ENCODE assay signal across 8 mouse cellular contexts in genomic region chr14:76819690-76820089, GRCm38 (mm10).
DNase-seq lines count a peak whose midpoint lies in the region; ATAC-seq and TF ChIP-seq lines count a peak whose summit lies in the region.

No protein-coding gene starts in this region.

- TF ChIP-seq POLR2A in cerebellum, adult 2 months (IDR thresholded peaks at IDR 0.05; ENCODE audit: borderline replicate concordance, insufficient read depth, low read length), result no peak

- DNase-seq in 3T3-L1 (ENCODE audit: low read depth, low spot score), result peak; percentile 38
- DNase-seq in cerebellum, adult 2 months, result peak; percentile 32 to 61
- DNase-seq in gastrocnemius, adult 2 months, result peak; percentile 85
- DNase-seq in hindbrain, postnatal 0 days (ENCODE audit: low spot score), result peak; percentile 81
- DNase-seq in left cerebral cortex, adult 18-20 months (ENCODE audit: low spot score in 2 of 2), result peak; percentile 69 to 84
- peak; percentile 81 for DNase-seq in telencephalon, adult 2 months (ENCODE audit: low read depth, low spot score)
- DNase-seq in embryo, embryonic 10.5 days (ENCODE audit: low spot score), result no peak

- H3K36me3 ChIP-seq in hindbrain, postnatal 0 days (ENCODE audit: insufficient read depth, low read length), result no peaks in the 10 kb centered on the region
- no peaks in the 10 kb centered on the region for H3K36me3 ChIP-seq in midbrain, embryonic 13.5 days

- 0 out of 2 replicates have a peak overlapping the region, but pooled peaks have one; percentile 21 for H3K9ac ChIP-seq in hindbrain, postnatal 0 days (replicated peaks; ENCODE audit: low read length)
- H3K9ac ChIP-seq in midbrain, embryonic 13.5 days (replicated peaks), result no peak overlapping the region

- H3K27ac ChIP-seq in cerebellum, adult 2 months (ENCODE audit: insufficient read depth, low read length), result 0 out of 2 replicates have a peak overlapping the region, but pooled peaks have one; percentile 15
- peak overlapping the region; percentile 84 for H3K27ac ChIP-seq in gastrocnemius, adult 2 months
- H3K27ac ChIP-seq in hindbrain, postnatal 0 days, result peak overlapping the region; percentile 51; the same call in 1 of the 2 replicates
- peak overlapping the region; percentile 7; the same call in 1 of the 2 replicates for H3K27ac ChIP-seq in midbrain, embryonic 13.5 days

- intact Hi-C loops in gastrocnemius, adult 2 months (cut with DNase I), result loop anchor here (5.0 kb wide), 2 partner anchors 53 to 57 kb away; no protein-coding TSS in a partner anchor

- no peak for TF ChIP-seq CTCF in cerebellum, adult 2 months (IDR thresholded peaks at IDR 0.05; ENCODE audit: borderline replicate concordance, insufficient read depth, low read depth, low read length)
- no peak for TF ChIP-seq CTCF in gastrocnemius, adult 2 months (IDR thresholded peaks at IDR 0.05)
- TF ChIP-seq CTCF in hindbrain, postnatal 0 days (IDR thresholded peaks at IDR 0.05; ENCODE audit: low read depth), result no peak

- peak; percentile 78 for ATAC-seq in hindbrain, postnatal 0 days
- no peak for ATAC-seq in midbrain, embryonic 13.5 days

- 30% methylated on average over 8 of the region's 8 CpGs for WGBS in cerebellum, adult 2 months
- WGBS in hindbrain, postnatal 0 days, result 14% methylated on average over 8 of the region's 8 CpGs
- 18% methylated on average over 8 of the region's 8 CpGs for WGBS in midbrain, embryonic 13.5 days

- H3K4me2 ChIP-seq in hindbrain, postnatal 0 days (ENCODE audit: low read depth, low read length), result no peak overlapping the region
- no peak overlapping the region for H3K4me2 ChIP-seq in midbrain, embryonic 13.5 days (replicated peaks)

- no peaks in the 10 kb centered on the region for H3K9me3 ChIP-seq in hindbrain, postnatal 0 days (ENCODE audit: low read length)
- H3K9me3 ChIP-seq in midbrain, embryonic 13.5 days, result no peaks in the 10 kb centered on the region

- H3K4me1 ChIP-seq in cerebellum, adult 2 months (ENCODE audit: control insufficient read depth, insufficient read depth, low read length), result no peaks in the 10 kb centered on the region; the same call in 1 of the 2 replicates
- H3K4me1 ChIP-seq in hindbrain, postnatal 0 days (ENCODE audit: insufficient read depth, low read length), result peaks cover 6% of the 10 kb centered on the region
- H3K4me1 ChIP-seq in midbrain, embryonic 13.5 days (replicated peaks), result 0 out of 2 replicates have a peak, but pooled peaks cover 8% of the 10 kb centered on the region

- H3K27me3 ChIP-seq in cerebellum, adult 2 months (ENCODE audit: control insufficient read depth, insufficient read depth, low read length), result no peaks in the 10 kb centered on the region
- H3K27me3 ChIP-seq in hindbrain, postnatal 0 days (ENCODE audit: insufficient read depth, low read length), result no peaks in the 10 kb centered on the region
- no peaks in the 10 kb centered on the region for H3K27me3 ChIP-seq in midbrain, embryonic 13.5 days

- H3K4me3 ChIP-seq in cerebellum, adult 2 months (replicated peaks; ENCODE audit: insufficient read depth, low read depth, low read length), result no peak overlapping the region
- peak overlapping the region; percentile 13; the same call in 1 of the 2 replicates for H3K4me3 ChIP-seq in gastrocnemius, adult 2 months
- H3K4me3 ChIP-seq in hindbrain, postnatal 0 days (ENCODE audit: low read length), result no peak overlapping the region
- no peak overlapping the region for H3K4me3 ChIP-seq in midbrain, embryonic 13.5 days (replicated peaks)

Comparison
In these comparisons a context has a peak if more than half of its experiments do, and no peak if none do; other contexts are left out.
1. H3K27ac ChIP-seq: peak in every context shown above with its lines; median percentile 84 in gastrocnemius, adult 2 months; 51 in hindbrain, postnatal 0 days; 15 in cerebellum, adult 2 months; 7 in midbrain, embryonic 13.5 days.